Mouse (Mus musculus) olfactory bulb, adult 2 months (tissue): ENCODE data around the gene 4930544D05Rik. TPM values are rescaled to one million over a fixed set of nuclear protein-coding genes. Genes with fewer than 3 reads are reported as not detected.
A peak's percentile ranks its signal among the peaks of the same experiment; 100 is the strongest.

ENCODE experiments used
- H3K27ac ChIP-seq: fragments of 200-500 bp; 2 replicates; pipeline ENCODE4 v1.5.1; 2012; ENCODE audit warnings: low read depth, low read length; ENCODE audit not compliant: insufficient read depth
- H3K4me1 ChIP-seq: fragments of 200-500 bp; 2 replicates; pipeline ENCODE4 v1.6.1; 2012; ENCODE audit warnings: low read length; ENCODE audit not compliant: control insufficient read depth, insufficient read depth
- H3K4me3 ChIP-seq: fragments of 200-500 bp; 2 replicates; pipeline ENCODE4 v1.5.1; 2012; ENCODE audit warnings: mild to moderate bottlenecking, low read depth, low read length, moderate library complexity; ENCODE audit not compliant: insufficient read depth
- CTCF ChIP-seq: fragments of 200-500 bp; IDR thresholded peaks from 2 replicates; pipeline ENCODE4 v1.5.1; 2012; ENCODE audit warnings: low read depth, mild to moderate bottlenecking, low read length, moderate library complexity; ENCODE audit not compliant: insufficient read depth
- POLR2A ChIP-seq: fragments of 200-500 bp; IDR thresholded peaks from 2 replicates; pipeline ENCODE4 v1.6.1; 2012; ENCODE audit warnings: mild to moderate bottlenecking, low read depth, low read length, moderate library complexity; ENCODE audit not compliant: insufficient read depth
- WGBS: fragments of 180-500 bp; shearing (Covaris S2); methylation state at CpG from one replicate; pipeline ENCODE4 v1.1.7; 2018; 5-methylcytosine and 5-hydroxymethylcytosine counted together
- polyA plus RNA-seq: library from polyadenylated mRNA; stranded (reverse); fragments of >200 nt; gene quantifications from 2 replicates; pipeline ENCODE4 v1.2.4, GENCODE M21; 2012; ENCODE audit warnings: low replicate concordance; ENCODE audit not compliant: missing spikeins, insufficient read depth, insufficient read length

4930544D05Rik gene
- polyA plus RNA-seq, 1 experiment, result not detected

- 20% methylated on average over 2 of the region's 2 CpGs for WGBS
- TF ChIP-seq CTCF, result no peak
- TF ChIP-seq POLR2A, result no peak
- no peak overlapping the region for H3K4me3 ChIP-seq
- no peak overlapping the region for H3K27ac ChIP-seq
- H3K4me1 ChIP-seq, result peaks cover 21% of the 10 kb centered on the region
Measured at GRCm38 (mm10) chr11:70651391-70651790, 35.7 kb downstream of the 4930544D05Rik start.

GRCm38 (mm10) chr11:70652029-70652883, 36.6 kb downstream of the 4930544D05Rik start:
- TF ChIP-seq POLR2A (no peak), CTCF (no peak)
- WGBS, result 50% methylated on average over 12 of the region's 12 CpGs
- Histone ChIP-seq H3K4me1 (peaks cover 24% of the 10 kb centered on the region), H3K27ac (no peak overlapping the region), H3K4me3 (no peak overlapping the region)

GRCm38 (mm10) chr11:70652884-70653344, 37.3 kb downstream of the 4930544D05Rik start:
- Histone ChIP-seq H3K27ac (no peak overlapping the region), H3K4me1 (peaks cover 24% of the 10 kb centered on the region), H3K4me3 (peak overlapping the region; percentile 78)
- WGBS, result 48% methylated on average over 6 of the region's 6 CpGs
- no peak for TF ChIP-seq POLR2A
- TF ChIP-seq CTCF, result no peak

GRCm38 (mm10) chr11:70653345-70654197, 37.9 kb downstream of the 4930544D05Rik start:
- H3K27ac ChIP-seq, result peak overlapping the region; percentile 80
- TF ChIP-seq POLR2A (no peak), CTCF (no peak)
- peaks cover 24% of the 10 kb centered on the region for H3K4me1 ChIP-seq
- H3K4me3 ChIP-seq, result peak overlapping the region; percentile 78
- WGBS, result under 1% methylated on average over 63 of the region's 63 CpGs

- Histone ChIP-seq H3K4me3 (peak within 1 kb of the TSS; percentile 78), H3K27ac (peak within 1 kb of the TSS; percentile 80), H3K4me1 (peaks cover 20% of the 10 kb centered on the region)
- WGBS, result under 1% methylated on average over 61 of the region's 61 CpGs
- TF ChIP-seq CTCF (no peak), POLR2A (peak; percentile 75)
Measured at GRCm38 (mm10) chr11:70654198-70654922, 38.7 kb downstream of the 4930544D05Rik start, which contains the start of gene Pfn1. Gene Pfn1, minus strand, starts transcription at chr11:70654644.

- TF ChIP-seq CTCF (no peak), POLR2A (peak; percentile 65; the same call in 1 of the 2 replicates)
- WGBS, result under 1% methylated on average over 48 of the region's 48 CpGs
Measured at GRCm38 (mm10) chr11:70654923-70655570, 39.4 kb downstream of the 4930544D05Rik start.

GRCm38 (mm10) chr11:70655571-70656455, 40.2 kb downstream of the 4930544D05Rik start:
- Histone ChIP-seq H3K4me1 (peaks cover 19% of the 10 kb centered on the region), H3K4me3 (peak overlapping the region; percentile 78), H3K27ac (peak overlapping the region; percentile 6; the same call in 1 of the 2 replicates)
- TF ChIP-seq POLR2A (0 out of 2 replicates have a peak, but pooled peaks have one; percentile 21), CTCF (no peak)
- WGBS, result 3% methylated on average over 61 of the region's 61 CpGs

More at GRCm38 (mm10) chr11:70654923-70655570, 39.4 kb downstream of the 4930544D05Rik start:
- Histone ChIP-seq H3K4me3 (peak overlapping the region; percentile 78), H3K27ac (peak overlapping the region; percentile 78), H3K4me1 (peaks cover 19% of the 10 kb centered on the region)
